Mouse (Mus musculus) lung, postnatal 25 days (tissue): ENCODE data around the gene Akr1c18.

Experiments used
- DNase-seq: peaks from one replicate; pipeline ENCODE4 v3.0.0; 2022; ENCODE audit warnings: low spot score

Akr1c18 gene

DNA sequence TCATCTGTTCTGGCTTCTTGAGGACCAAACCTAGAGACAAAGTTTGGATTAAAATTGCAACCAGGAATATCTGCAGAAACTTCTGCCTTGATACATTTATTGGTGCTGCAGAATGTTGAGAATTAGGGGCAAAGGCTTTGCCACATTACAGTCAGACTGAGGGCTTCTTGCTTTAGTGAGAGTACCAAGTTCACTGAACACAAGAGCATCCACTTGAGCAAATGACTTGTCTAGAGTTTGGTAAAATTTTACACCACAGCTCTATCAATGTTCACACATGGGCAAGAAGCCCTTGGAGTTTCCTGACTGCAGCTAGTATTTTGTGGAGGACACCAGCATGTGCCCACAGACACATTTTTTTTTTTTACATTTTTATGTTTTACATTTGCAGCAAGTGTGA, 47.7 kb downstream of the Akr1c18 start:
- no peak for DNase-seq

DNA sequence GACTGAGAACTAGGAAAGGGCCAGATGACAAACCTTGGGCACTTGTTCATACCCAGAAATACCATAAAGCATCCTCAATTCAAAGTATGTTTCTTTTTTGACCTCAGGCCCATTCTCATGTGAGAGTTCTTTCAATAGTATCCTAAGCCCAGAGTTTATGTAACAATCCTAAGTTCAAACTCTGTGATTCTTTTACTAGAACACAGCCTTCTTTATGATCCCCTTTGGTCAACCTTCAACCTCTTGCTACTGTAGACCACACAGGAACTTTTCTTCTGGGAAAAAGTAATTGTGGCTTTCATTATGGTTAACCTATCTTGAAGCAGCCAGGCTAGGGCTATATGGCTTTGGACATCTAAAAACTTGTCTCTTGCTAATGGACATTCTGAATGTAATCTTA, 48.8 kb downstream of the Akr1c18 start:
- DNase-seq, result no peak
